Mouse (Mus musculus) adrenal gland, postnatal 10 days (tissue): ENCODE results near the gene Tmx2. TPM values are rescaled to one million over a fixed set of nuclear protein-coding genes. Genes with fewer than 3 reads are reported as not detected.
"Not testable (repeated sequence)": the region's sequence is repeated elsewhere in the genome, so short reads cannot be mapped to it uniquely, and the experiment has no call there.

ENCODE experiments used
- DNase-seq: peaks from one replicate; pipeline ENCODE4 v3.0.0; 2021; ENCODE audit warnings: mixed read lengths
- long read RNA-seq, 2 experiments: library from polyadenylated mRNA; stranded (forward); transcript quantifications; one replicate each; pipeline ENCODE4 v2.0.0; 2021
- total RNA-seq, 2 experiments: library from RNA; stranded (reverse); gene quantifications; 2 replicates each; pipeline ENCODE4 v1.2.3; 2021

Tmx2 gene
- 100 to 1,000 TPM in 1 of 2 experiments, 10 to 100 TPM in 1; 92.0 to 107 TPM for total RNA-seq
- long read RNA-seq, experiment 1, transcript Tmx2-201 (8 exons, 1,977 nt): major isoform, 217 of 239 reads
- long read RNA-seq, experiment 1, partial matches to known transcripts: 10 of 239 reads
- long read RNA-seq, experiment 1, other reads (novel, unspliced or antisense): 10 of 239 reads
- long read RNA-seq, experiment 2, transcript Tmx2-201 (8 exons, 1,977 nt): major isoform, 102 of 107 reads
- long read RNA-seq, experiment 2, partial matches to known transcripts: 1 of 107 reads
- long read RNA-seq, experiment 2, other reads (novel, unspliced or antisense): 4 of 107 reads

DNA sequence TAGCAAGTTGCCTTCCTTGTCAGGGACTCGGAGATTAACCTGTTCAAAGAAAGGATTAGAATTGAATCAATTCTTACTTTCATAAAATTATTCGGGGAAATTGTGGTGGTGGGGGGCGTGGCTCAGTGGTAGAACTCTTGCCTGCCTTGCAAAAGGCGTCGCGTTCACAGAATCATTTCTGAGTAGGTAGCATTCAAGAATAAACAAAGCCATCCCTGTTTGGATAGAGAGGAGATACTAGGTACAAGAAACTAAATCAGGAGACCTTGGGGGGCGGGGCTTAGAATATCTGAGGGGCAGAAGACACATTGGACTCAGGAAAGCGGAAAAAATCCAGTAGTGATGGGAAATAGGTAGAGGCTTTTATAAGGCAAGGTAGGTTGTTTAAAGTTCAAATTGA, at the start of gene Tmx2:
Gene Tmx2 (minus strand): TSS at position 125 of the 400 bp plus-strand sequence.
- no peak for DNase-seq

DNA sequence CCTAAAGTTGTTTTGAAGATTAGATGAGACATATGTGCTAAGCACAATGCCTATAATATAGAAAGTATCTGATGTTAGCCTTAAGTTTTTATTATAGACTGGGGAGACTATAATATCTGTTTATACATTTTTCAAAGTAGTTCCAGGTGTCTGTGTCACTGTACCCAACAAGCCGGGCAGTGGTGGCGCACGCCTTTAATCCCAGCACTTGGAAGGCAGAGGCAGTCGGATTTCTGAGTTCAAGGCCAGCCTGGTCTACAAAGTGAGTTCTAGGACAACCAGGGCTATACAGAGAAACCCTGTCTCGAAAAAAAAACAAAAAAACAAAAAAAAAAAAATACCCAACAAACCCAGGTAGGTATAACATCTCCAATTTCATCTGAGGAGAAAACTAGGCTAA, 49.3 kb upstream of the Tmx2 start:
- DNase-seq: not testable (repeated sequence)

DNA sequence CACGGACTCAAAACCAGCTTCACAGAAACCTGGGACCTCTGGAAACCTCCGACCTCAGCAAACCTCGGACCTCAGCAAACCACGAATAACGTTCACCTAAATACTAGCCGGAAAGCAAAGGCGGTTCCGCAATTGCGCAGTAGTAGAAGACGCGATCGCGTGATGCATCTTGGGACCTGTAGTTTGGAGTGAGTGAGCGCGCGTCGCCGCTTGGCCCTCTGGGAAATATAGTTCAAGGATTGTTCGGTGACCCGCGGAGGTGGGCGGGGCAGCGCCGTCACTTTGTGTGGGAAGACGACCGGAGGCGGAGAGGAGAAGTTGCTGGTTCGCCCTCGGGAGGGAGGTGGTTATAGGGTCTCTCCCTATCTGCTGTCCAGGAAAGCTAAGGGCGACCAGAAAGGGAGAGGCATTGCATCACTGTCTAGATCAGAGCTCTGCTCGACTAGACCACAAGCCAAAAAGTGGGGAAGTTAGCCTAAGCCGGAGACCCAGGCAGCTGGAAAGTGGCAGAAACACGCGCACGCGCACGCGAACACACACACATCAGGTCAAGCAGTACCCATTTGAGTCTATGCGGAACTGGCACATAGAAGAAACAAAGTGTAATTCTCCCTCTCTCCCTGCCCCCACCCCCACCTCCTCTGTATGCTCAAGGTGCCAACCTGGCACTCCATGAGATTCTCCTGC, 48.4 kb upstream of the Tmx2 start, which contains the start of gene Clp1:
Gene Clp1 (minus strand): TSS at position 179 of the 687 bp plus-strand sequence.
- peak; percentile 95 for DNase-seq

DNA sequence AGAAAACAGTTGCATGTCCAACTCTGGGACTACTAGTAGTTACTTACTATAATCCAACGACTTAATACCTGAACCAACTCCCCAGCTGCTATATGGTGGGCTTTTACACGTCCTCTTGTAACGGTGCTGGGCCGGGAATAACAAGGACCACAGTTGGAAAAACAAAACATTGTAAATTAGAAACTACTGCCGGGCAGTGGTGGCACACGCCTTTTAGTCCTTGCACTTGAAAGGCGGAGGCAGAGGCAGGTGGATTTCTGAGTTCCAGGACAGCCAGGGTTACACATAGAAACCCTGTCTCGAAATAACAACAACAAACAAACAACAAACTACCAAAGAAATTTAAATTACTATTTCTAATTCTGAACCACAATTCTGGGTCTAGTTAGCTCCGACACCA, 47.8 kb upstream of the Tmx2 start:
- no peak for DNase-seq

DNA sequence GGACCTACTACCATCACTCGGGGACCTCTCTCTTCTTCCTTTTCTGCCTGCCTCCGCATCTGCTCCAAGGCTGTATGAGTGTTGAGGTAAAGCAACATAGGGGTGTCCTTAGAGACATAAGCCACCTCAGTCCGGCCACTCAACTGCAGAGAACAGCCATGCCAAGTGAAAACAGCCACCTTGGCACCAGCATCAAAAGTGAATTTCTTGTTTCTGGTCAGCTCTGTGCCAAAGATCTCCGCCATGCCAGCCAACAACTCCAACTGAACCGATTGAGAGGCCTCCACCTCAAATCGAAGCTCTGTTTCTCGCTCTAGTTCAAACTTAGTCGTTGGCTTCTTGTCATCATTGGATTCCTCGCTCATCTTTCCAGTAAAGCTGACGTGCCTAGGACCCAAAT, 46.8 kb upstream of the Tmx2 start:
- peak; percentile 22 for DNase-seq

DNA sequence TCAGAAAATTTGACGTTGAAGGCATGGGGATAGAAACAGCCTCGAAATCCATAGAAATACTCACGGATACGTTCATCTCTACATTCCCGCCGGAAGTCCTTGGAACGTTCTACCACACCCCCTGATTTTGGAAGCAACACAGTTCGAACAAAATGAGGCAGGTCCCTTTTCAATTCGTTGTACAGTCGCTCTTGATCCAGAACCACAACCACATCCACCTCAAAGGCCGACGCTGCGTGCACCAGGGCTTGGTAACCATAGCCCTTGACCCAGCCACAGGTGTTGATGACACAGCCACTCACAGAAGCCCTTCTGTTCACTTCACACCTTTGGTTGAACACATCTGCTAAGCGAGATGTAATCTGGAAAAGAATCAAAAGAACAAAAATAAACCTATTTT, 44.9 kb upstream of the Tmx2 start:
- no peak for DNase-seq

GRCm38 (mm10) chr2:84721182-84721581, 42.2 kb upstream of the Tmx2 start:
- DNase-seq: no peak

DNA sequence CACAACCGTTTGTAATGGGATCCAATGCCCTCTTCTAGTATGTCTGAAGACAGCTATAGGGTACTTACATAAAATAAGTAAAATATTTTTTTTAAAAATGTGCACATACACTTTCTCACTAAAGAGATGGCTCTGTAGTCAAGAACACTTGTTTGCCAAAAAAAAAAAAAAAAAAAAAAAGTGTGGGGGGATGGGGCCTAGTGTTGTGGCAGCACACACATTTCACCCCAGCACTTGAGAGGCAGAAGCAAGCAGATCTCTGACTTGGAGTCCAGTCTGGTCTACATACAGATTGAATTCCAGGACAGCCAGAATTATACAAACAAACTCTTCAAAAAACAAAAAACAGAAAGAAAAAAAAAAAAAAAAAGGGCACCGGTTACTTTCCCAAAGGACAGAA, 41.8 kb upstream of the Tmx2 start:
- DNase-seq: no peak

- no peak for DNase-seq
Measured at GRCm38 (mm10) chr2:84717357-84717756, 38.4 kb upstream of the Tmx2 start.

DNA sequence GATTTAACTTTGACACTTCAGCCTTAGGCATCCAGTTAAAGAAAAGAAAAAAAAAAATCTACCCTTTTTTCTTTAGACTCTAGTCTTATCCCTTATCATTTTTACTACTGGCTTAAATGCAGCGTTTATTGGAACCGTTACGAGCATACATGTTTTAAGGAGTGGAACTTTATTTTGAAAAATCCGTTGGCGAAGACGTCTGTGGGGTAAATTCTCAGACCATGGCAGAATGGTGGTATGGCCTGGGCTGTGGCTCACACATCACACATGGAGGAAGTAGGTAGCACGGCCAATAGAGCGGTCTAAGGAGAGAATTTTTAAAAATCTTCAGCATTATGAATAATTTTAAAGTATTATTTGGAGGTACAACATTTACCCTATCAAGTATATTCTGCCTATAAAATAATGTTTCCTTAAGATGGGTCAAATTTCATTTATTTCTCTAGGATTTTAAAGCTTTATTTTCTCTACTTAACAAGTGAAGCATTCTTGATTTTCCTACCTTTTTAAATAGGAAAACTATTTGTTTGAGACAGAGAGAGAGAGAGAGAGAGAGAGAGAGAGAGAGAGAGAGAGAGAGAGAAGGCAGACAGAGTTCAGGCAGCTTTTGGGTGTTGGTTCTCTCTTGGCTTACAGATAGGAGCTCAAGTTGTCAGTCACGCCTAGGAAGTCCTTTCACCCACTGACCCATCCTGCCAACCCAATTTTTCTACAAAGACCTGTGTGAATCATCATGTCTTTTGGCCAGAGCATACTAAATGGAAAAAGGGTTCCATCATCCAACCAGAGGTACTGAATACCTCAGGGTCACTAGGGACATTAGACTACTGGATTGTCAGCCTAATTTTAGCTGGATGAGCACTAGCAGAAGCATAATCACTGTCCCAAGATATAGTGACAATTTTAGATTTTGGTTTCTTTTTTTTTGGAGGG, 37.7 kb upstream of the Tmx2 start:
- DNase-seq: no peak

GRCm38 (mm10) chr2:84715562-84716361, 36.8 kb upstream of the Tmx2 start:
- peak; percentile 61 for DNase-seq

- DNase-seq: peak; percentile 99
Measured at GRCm38 (mm10) chr2:84714811-84715561, 36.0 kb upstream of the Tmx2 start, which contains the start of gene Zdhhc5. Zdhhc5 (minus strand) TSS chr2:84715180.

DNA sequence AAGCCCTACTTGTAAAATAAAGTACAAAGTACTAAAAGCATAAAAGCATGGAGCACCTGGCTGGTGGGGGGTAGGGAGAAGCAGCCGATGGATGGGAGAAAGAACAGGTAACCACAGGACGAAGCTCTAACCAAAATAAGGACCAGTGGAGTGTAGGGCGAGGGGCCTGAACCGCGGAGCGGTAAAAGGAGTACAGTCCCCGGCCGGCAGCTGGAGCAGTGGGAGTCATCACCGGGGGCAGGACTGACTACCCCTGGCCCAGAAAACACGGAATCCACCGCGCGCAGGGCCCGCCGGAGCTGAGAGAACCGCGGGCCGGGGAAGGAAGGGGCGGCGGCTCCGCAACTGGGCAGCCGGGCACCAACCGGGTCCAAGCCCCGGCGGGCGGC, 35.5 kb upstream of the Tmx2 start:
- no peak for DNase-seq

- DNase-seq: no peak
Measured at GRCm38 (mm10) chr2:84711898-84712297, 33.0 kb upstream of the Tmx2 start.

- DNase-seq: no peak
Measured at GRCm38 (mm10) chr2:84707523-84707922, 28.6 kb upstream of the Tmx2 start.

- no peak for DNase-seq
Measured at GRCm38 (mm10) chr2:84705295-84705694, 26.4 kb upstream of the Tmx2 start.

GRCm38 (mm10) chr2:84704329-84704728, 25.4 kb upstream of the Tmx2 start:
- no peak for DNase-seq

- no peak for DNase-seq
Measured at GRCm38 (mm10) chr2:84703497-84703896, 24.6 kb upstream of the Tmx2 start.

DNA sequence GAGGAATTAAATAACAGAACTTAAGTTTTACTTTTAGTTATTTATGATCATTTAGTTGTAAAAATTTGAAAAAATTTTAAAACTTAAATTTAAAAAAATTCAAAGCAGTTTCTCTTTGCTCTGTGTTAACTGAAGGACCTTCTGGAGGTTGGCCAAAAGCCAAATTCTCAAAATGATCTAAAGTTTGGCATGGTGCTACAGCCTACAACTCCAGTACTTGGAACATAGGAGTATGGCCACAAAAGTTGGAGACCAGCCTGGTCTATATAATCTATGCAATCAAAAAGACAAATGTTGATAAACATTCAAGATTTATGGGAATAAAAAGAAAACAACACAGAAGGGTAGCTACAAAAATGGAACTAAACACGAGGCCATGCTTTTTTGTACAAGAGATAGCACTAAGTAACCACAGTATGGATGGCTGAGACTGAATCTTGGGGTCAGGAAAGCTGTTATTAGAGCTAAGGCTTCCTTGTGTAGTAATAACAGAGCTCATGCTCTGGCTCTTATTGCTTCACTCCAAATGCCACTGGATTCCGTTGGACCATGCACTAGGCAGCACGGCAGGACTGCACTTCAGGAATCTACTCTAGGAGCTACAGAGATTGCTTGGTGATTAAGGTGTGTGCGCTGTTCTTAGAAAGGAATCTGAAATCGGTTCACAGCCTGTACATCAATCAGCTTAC, 16.2 kb upstream of the Tmx2 start:
- DNase-seq: no peak

GRCm38 (mm10) chr2:84690050-84690449, 11.1 kb upstream of the Tmx2 start:
- no peak for DNase-seq
